Mouse (Mus musculus): ENCODE measurements around the gene Pmepa1. TPM values are rescaled to one million over a fixed set of nuclear protein-coding genes. Genes with fewer than 3 reads are reported as not detected.
A peak's percentile ranks its signal among the peaks of the same experiment; 100 is the strongest.

Gene Pmepa1
- polyA plus RNA-seq, 1 experiment from 2014 or later = 2.6 TPM

- no peak for ATAC-seq (ENCODE audit: insufficient number of reproducible peaks, low FRiP score, low TSS enrichment, low read depth)
- Histone ChIP-seq H3K4me1 (ENCODE audit: control insufficient read depth, insufficient read depth, low read length) (no peaks in the 10 kb centered on the region), H3K36me3 (ENCODE audit: control insufficient read depth, insufficient read depth, low read length) (no peaks in the 10 kb centered on the region), H3K4me3 (ENCODE audit: low read depth, low read length) (no peak overlapping the region), H3K27ac (replicated peaks; ENCODE audit: low read depth, low read length) (no peak overlapping the region), H3K27me3 (ENCODE audit: control insufficient read depth, insufficient read depth, low read length) (no peaks in the 10 kb centered on the region), H3K9ac (ENCODE audit: low read length) (no peak overlapping the region), H3K4me2 (ENCODE audit: low read depth, severe bottlenecking) (no peak overlapping the region), H3K9me3 (ENCODE audit: control insufficient read depth, low read length) (no peaks in the 10 kb centered on the region)
- DNase-seq (ENCODE audit: low spot score) = no peak
- 76% methylated on average over 4 of the region's 4 CpGs for WGBS
These were observed 64.1 kb downstream of the Pmepa1 start for GRCm38 (mm10) chr2:173212227-173212626.

- DNase-seq (ENCODE audit: low spot score) (peak; percentile 20), ATAC-seq (ENCODE audit: insufficient number of reproducible peaks, low FRiP score, low TSS enrichment, low read depth) (no peak)
- H3K4me3 ChIP-seq (ENCODE audit: low read depth, low read length) = no peak overlapping the region
- WGBS = 96% methylated on average over 7 of the region's 7 CpGs
- no peak overlapping the region for H3K9ac ChIP-seq (ENCODE audit: low read length)
- H3K4me1 ChIP-seq (ENCODE audit: control insufficient read depth, insufficient read depth, low read length) = no peaks in the 10 kb centered on the region
- no peak overlapping the region for H3K4me2 ChIP-seq (ENCODE audit: low read depth, severe bottlenecking)
- H3K9me3 ChIP-seq (ENCODE audit: control insufficient read depth, low read length) = no peaks in the 10 kb centered on the region
- H3K27ac ChIP-seq (replicated peaks; ENCODE audit: low read depth, low read length) = no peak overlapping the region
- H3K27me3 ChIP-seq (ENCODE audit: control insufficient read depth, insufficient read depth, low read length) = no peaks in the 10 kb centered on the region
- H3K36me3 ChIP-seq (ENCODE audit: control insufficient read depth, insufficient read depth, low read length) = no peaks in the 10 kb centered on the region
These were observed 67.1 kb downstream of the Pmepa1 start for GRCm38 (mm10) chr2:173209091-173209815.

- Histone ChIP-seq H3K27me3 (ENCODE audit: control insufficient read depth, insufficient read depth, low read length) (no peaks in the 10 kb centered on the region), H3K27ac (replicated peaks; ENCODE audit: low read depth, low read length) (no peak overlapping the region), H3K9me3 (ENCODE audit: control insufficient read depth, low read length) (no peaks in the 10 kb centered on the region), H3K4me3 (ENCODE audit: low read depth, low read length) (no peak overlapping the region), H3K4me2 (ENCODE audit: low read depth, severe bottlenecking) (no peak overlapping the region), H3K4me1 (ENCODE audit: control insufficient read depth, insufficient read depth, low read length) (no peaks in the 10 kb centered on the region), H3K36me3 (ENCODE audit: control insufficient read depth, insufficient read depth, low read length) (no peaks in the 10 kb centered on the region), H3K9ac (ENCODE audit: low read length) (no peak overlapping the region)
- no peak for DNase-seq (ENCODE audit: low spot score)
- 91% methylated on average over 3 of the region's 3 CpGs for WGBS
- no peak for ATAC-seq (ENCODE audit: insufficient number of reproducible peaks, low FRiP score, low TSS enrichment, low read depth)
These were observed 69.3 kb downstream of the Pmepa1 start for GRCm38 (mm10) chr2:173207051-173207450.

DNA sequence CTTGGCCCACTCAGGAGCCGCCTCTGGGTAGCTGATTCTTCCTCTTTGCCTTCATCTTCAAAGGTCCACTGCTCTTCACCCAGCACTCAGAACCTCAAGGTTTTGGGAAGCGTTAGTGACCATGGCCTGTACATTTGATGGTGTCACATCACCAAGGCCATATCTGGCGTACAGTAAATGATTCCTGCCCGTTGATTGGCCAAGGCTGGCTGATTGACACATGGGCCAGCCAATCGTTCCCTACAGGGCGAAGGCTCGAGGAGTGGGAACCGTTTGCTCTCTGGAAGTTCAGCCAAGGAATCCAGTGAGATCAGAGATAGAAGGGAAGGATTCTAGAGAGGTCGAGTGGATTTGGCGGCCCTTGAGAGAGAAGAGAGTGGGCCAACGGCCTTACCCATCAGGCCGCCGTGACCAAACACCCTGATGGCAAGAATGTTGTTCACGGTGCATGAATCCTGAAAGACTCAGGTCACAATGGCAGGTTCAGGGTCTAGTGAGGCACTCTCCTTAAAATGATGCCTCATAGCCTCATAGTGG, 70.7 kb downstream of the Pmepa1 start:
- no peak overlapping the region for H3K9ac ChIP-seq (ENCODE audit: low read length)
- ATAC-seq (ENCODE audit: insufficient number of reproducible peaks, low FRiP score, low TSS enrichment, low read depth) (no peak), DNase-seq (ENCODE audit: low spot score) (peak; percentile 22)
- H3K4me1 ChIP-seq (ENCODE audit: control insufficient read depth, insufficient read depth, low read length) = no peaks in the 10 kb centered on the region
- no peaks in the 10 kb centered on the region for H3K9me3 ChIP-seq (ENCODE audit: control insufficient read depth, low read length)
- no peak overlapping the region for H3K4me2 ChIP-seq (ENCODE audit: low read depth, severe bottlenecking)
- H3K4me3 ChIP-seq (ENCODE audit: low read depth, low read length) = no peak overlapping the region
- no peaks in the 10 kb centered on the region for H3K36me3 ChIP-seq (ENCODE audit: control insufficient read depth, insufficient read depth, low read length)
- WGBS = 93% methylated on average over 14 of the region's 14 CpGs
- no peaks in the 10 kb centered on the region for H3K27me3 ChIP-seq (ENCODE audit: control insufficient read depth, insufficient read depth, low read length)
- H3K27ac ChIP-seq (replicated peaks; ENCODE audit: low read depth, low read length) = no peak overlapping the region

DNA sequence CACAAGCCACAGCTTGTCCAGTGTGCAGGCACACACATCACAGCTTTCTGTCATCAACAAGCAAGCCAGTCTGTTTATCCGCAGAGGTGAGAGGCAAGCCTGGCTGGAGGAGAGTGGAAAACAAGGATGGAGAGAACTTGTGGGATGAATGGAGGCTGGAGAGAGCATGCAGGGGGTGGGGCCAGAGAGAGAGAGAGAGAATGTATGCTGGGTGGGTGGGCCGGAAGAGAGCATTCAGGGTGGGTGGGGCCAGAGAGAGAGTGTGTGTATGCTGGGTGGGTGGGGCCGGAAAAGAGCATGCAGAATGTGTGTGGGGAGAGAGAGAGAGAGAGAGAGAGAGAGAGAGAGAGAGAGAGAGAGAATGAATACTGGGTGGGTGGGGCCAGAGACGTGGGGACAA, 71.7 kb downstream of the Pmepa1 start:
- Histone ChIP-seq H3K27me3 (ENCODE audit: control insufficient read depth, insufficient read depth, low read length) (no peaks in the 10 kb centered on the region), H3K4me2 (ENCODE audit: low read depth, severe bottlenecking) (no peak overlapping the region), H3K36me3 (ENCODE audit: control insufficient read depth, insufficient read depth, low read length) (no peaks in the 10 kb centered on the region), H3K4me3 (ENCODE audit: low read depth, low read length) (no peak overlapping the region), H3K27ac (replicated peaks; ENCODE audit: low read depth, low read length) (no peak overlapping the region), H3K4me1 (ENCODE audit: control insufficient read depth, insufficient read depth, low read length) (no peaks in the 10 kb centered on the region), H3K9me3 (ENCODE audit: control insufficient read depth, low read length) (no peaks in the 10 kb centered on the region), H3K9ac (ENCODE audit: low read length) (no peak overlapping the region)
- ATAC-seq (ENCODE audit: insufficient number of reproducible peaks, low FRiP score, low TSS enrichment, low read depth) (no peak), DNase-seq (ENCODE audit: low spot score) (peak; percentile 18)
- 74% methylated on average over 4 of the region's 4 CpGs for WGBS

DNA sequence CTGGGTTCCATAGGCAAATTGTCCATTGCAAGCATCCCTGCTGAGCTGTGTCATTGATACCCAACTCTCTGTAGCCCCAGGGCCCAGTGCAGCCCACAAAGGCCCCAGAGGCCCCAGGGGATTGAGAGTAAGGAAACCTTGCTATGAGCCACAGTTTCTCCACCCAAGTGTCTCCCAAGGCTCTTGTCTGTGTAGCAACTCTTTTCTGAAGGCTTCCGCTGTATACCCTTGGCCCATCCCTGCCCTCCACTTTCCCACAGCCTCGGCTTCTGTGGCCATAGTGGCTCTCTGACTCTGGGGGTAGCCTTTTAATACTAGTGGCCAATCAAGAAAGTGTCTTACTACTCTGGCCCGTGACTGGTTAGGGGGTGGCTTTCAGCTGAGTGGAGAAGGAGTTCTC, 72.6 kb downstream of the Pmepa1 start:
- WGBS = 94% methylated on average over 3 of the region's 3 CpGs
- peak; percentile 16 for DNase-seq (ENCODE audit: low spot score)
- Histone ChIP-seq H3K4me2 (ENCODE audit: low read depth, severe bottlenecking) (no peak overlapping the region), H3K27me3 (ENCODE audit: control insufficient read depth, insufficient read depth, low read length) (no peaks in the 10 kb centered on the region), H3K4me3 (ENCODE audit: low read depth, low read length) (no peak overlapping the region), H3K27ac (replicated peaks; ENCODE audit: low read depth, low read length) (no peak overlapping the region), H3K4me1 (ENCODE audit: control insufficient read depth, insufficient read depth, low read length) (no peaks in the 10 kb centered on the region), H3K9me3 (ENCODE audit: control insufficient read depth, low read length) (no peaks in the 10 kb centered on the region), H3K36me3 (ENCODE audit: control insufficient read depth, insufficient read depth, low read length) (no peaks in the 10 kb centered on the region), H3K9ac (ENCODE audit: low read length) (no peak overlapping the region)
- ATAC-seq (ENCODE audit: insufficient number of reproducible peaks, low FRiP score, low TSS enrichment, low read depth) = no peak

- Histone ChIP-seq H3K4me1 (ENCODE audit: control insufficient read depth, insufficient read depth, low read length) (no peaks in the 10 kb centered on the region), H3K9ac (ENCODE audit: low read length) (no peak overlapping the region), H3K36me3 (ENCODE audit: control insufficient read depth, insufficient read depth, low read length) (no peaks in the 10 kb centered on the region), H3K9me3 (ENCODE audit: control insufficient read depth, low read length) (no peaks in the 10 kb centered on the region), H3K4me3 (ENCODE audit: low read depth, low read length) (no peak overlapping the region), H3K27ac (replicated peaks; ENCODE audit: low read depth, low read length) (no peak overlapping the region), H3K27me3 (ENCODE audit: control insufficient read depth, insufficient read depth, low read length) (no peaks in the 10 kb centered on the region), H3K4me2 (ENCODE audit: low read depth, severe bottlenecking) (no peak overlapping the region)
- 90% methylated on average over 19 of the region's 19 CpGs for WGBS
- DNase-seq (ENCODE audit: low spot score) (peak; percentile 18), ATAC-seq (ENCODE audit: insufficient number of reproducible peaks, low FRiP score, low TSS enrichment, low read depth) (no peak)
These were observed 73.2 kb downstream of the Pmepa1 start for GRCm38 (mm10) chr2:173202924-173203689.

DNA sequence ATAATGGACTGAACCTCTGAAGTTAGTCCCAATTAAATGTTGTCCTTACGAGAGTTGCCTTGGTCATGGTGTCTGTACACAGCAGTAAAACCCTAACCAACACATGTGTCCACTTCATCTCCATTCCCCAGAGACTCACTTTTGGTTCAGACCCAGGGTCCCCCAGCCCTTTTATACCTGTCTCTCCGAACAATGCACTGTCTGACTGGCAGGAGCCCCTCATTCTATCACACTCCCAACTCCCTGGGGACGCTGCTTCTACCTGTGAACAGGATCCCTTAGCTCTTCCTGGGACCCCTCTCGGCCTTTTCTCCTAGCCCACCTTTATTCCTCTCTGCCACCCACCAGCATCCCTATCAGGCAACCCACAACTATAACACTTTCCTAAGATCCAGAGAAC, 81.5 kb downstream of the Pmepa1 start:
- no peak for ATAC-seq (ENCODE audit: insufficient number of reproducible peaks, low FRiP score, low TSS enrichment, low read depth)
- no peak for DNase-seq (ENCODE audit: low spot score)

More for the DNA sequence above, 81.5 kb downstream of the Pmepa1 start:
- no peak overlapping the region for H3K9ac ChIP-seq (ENCODE audit: low read length)
- no peaks in the 10 kb centered on the region for H3K4me1 ChIP-seq (ENCODE audit: control insufficient read depth, insufficient read depth, low read length)
- H3K36me3 ChIP-seq (ENCODE audit: control insufficient read depth, insufficient read depth, low read length) = no peaks in the 10 kb centered on the region
- no peak overlapping the region for H3K4me3 ChIP-seq (ENCODE audit: low read depth, low read length)
- 83% methylated on average over 4 of the region's 4 CpGs for WGBS
- H3K27ac ChIP-seq (replicated peaks; ENCODE audit: low read depth, low read length) = no peak overlapping the region
- no peak overlapping the region for H3K4me2 ChIP-seq (ENCODE audit: low read depth, severe bottlenecking)
- no peaks in the 10 kb centered on the region for H3K9me3 ChIP-seq (ENCODE audit: control insufficient read depth, low read length)
- no peaks in the 10 kb centered on the region for H3K27me3 ChIP-seq (ENCODE audit: control insufficient read depth, insufficient read depth, low read length)

All from limb, embryonic 11.5 days (tissue).